Mouse (Mus musculus) E14TG2a.4 (cell line): ENCODE data around the gene Nckap5.

Source experiments
- CTCF ChIP-seq: conservative IDR thresholded peaks from 2 replicates; pipeline ENCODE4 v1.5.1; 2014; ENCODE audit warnings: low read length
- NANOG ChIP-seq: IDR thresholded peaks from 2 replicates; pipeline ENCODE4 v1.6.1; 2014; ENCODE audit warnings: borderline replicate concordance, low read length, mixed read lengths

GRCm38 (mm10) chr1:126491412-126491811 is 339.2 kb downstream of the Nckap5 start:
- TF ChIP-seq CTCF (no peak), NANOG (no peak)
